Mouse (Mus musculus): Measurements from ENCODE around the gene Gm28308. TPM values are rescaled to one million over a fixed set of nuclear protein-coding genes. Genes with fewer than 3 reads are reported as not detected.

The Gm28308 gene
- total RNA-seq, 2 experiments from 2014 or later = not detected

- DNase-seq = no peak
These were observed 29.6 kb downstream of the Gm28308 start for GRCm38 (mm10) chr6:52183311-52184080.

GRCm38 (mm10) chr6:52182793-52183192, 30.3 kb downstream of the Gm28308 start:
- DNase-seq = no peak

GRCm38 (mm10) chr6:52182030-52182429, 31.1 kb downstream of the Gm28308 start:
- DNase-seq = no peak

- DNase-seq = no peak
These were observed 32.4 kb downstream of the Gm28308 start for GRCm38 (mm10) chr6:52180726-52181125.

- DNase-seq = no peak
These were observed 32.9 kb downstream of the Gm28308 start for GRCm38 (mm10) chr6:52180213-52180710.

GRCm38 (mm10) chr6:52179690-52180089, 33.4 kb downstream of the Gm28308 start:
- no peak for DNase-seq

GRCm38 (mm10) chr6:52178918-52179665, 34.0 kb downstream of the Gm28308 start:
- no peak for DNase-seq

GRCm38 (mm10) chr6:52177806-52178205, 35.3 kb downstream of the Gm28308 start:
- no peak for DNase-seq

GRCm38 (mm10) chr6:52177061-52177735, 35.9 kb downstream of the Gm28308 start, which contains the start of gene 5730596B20Rik:
Gene 5730596B20Rik (plus strand): TSS chr6:52177498.
- DNase-seq = no peak

GRCm38 (mm10) chr6:52176391-52176790, 36.7 kb downstream of the Gm28308 start:
- no peak for DNase-seq

GRCm38 (mm10) chr6:52175864-52176263, 37.3 kb downstream of the Gm28308 start:
- DNase-seq = no peak

- no peak for DNase-seq
These were observed 38.0 kb downstream of the Gm28308 start for GRCm38 (mm10) chr6:52174968-52175751.

- DNase-seq = no peak
These were observed 39.5 kb downstream of the Gm28308 start for GRCm38 (mm10) chr6:52173648-52174047.

- peak; percentile 83 for DNase-seq
These were observed 40.6 kb downstream of the Gm28308 start for GRCm38 (mm10) chr6:52172501-52172900.

- DNase-seq = no peak
These were observed 41.2 kb downstream of the Gm28308 start for GRCm38 (mm10) chr6:52171938-52172337.

- no peak for DNase-seq
These were observed 41.8 kb downstream of the Gm28308 start for GRCm38 (mm10) chr6:52171331-52171730.

- DNase-seq = no peak
These were observed 42.3 kb downstream of the Gm28308 start for GRCm38 (mm10) chr6:52170898-52171223.

- DNase-seq = no peak
These were observed 42.8 kb downstream of the Gm28308 start for GRCm38 (mm10) chr6:52170166-52170897.

GRCm38 (mm10) chr6:52169499-52170165, 43.5 kb downstream of the Gm28308 start:
- DNase-seq = no peak

- DNase-seq = peak; percentile 58
These were observed 44.7 kb downstream of the Gm28308 start for GRCm38 (mm10) chr6:52168191-52169055.
